Mouse (Mus musculus) frontal cortex, postnatal 14 days (tissue): Measurements from ENCODE around the gene Wap.

ENCODE experiments used
- DNase-seq, 2 experiments: peaks; one replicate each; pipeline ENCODE4 v3.0.0; 2022; ENCODE audit warnings: low spot score in 2 of 2

Wap gene

DNA sequence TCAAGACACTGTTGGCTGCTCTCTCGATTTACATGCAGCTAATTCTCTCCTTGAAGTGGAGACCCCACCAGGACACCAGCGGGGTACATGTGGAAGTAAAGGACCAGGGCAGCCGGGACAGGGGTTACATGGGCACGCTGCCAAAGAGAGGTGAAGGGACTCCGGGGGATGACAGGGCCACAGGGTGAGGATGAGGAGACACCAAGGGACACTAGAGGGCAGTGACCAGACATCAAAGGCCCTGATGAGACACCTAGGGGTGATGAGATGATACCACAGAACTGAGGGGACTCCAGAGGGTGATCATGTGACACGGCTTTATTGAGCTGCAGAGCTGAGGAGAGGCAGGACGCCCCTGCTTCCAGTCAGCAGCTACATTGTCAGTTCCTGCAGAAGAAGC lies 40.9 kb downstream of the Wap start:
- DNase-seq = no peak

DNA sequence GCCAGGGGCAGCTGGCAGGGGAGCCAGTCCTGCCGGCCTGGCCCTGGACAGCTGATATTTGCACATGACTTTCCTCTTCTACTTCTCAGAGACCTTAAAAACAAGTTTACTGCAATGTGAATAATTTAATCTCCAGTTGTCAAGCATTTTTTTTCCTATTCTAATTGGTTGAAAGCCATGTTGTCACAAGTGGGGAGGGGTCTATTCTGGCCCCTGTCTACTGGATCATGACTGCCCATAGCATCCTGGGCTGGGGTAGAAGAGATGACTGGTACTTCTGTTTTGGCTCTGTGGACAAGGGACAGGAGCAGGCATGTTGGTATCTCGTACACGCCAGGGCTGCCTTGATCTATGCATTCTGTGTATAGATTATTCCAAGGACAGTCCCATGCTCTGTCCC lies 41.8 kb downstream of the Wap start:
- DNase-seq = no peak

DNA sequence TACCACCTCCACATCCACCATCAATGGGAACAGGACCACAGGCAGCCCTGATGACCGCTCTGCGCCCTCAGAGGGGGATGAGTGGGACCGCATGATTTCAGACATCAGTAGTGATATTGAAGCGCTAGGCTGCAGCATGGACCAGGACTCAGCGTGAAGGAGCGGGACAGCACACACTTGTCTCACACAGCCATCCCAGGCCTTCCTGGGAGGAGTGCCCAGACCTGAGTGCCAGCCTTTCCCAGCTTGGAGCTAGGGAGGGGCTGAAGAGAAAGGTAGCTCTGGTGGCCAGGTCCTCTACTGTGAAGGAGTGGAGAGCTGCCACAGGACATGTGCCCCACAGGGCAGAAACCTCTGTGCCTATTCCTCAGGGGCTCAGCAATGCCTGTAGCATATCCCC lies 42.2 kb downstream of the Wap start:
- DNase-seq = no peak

DNA sequence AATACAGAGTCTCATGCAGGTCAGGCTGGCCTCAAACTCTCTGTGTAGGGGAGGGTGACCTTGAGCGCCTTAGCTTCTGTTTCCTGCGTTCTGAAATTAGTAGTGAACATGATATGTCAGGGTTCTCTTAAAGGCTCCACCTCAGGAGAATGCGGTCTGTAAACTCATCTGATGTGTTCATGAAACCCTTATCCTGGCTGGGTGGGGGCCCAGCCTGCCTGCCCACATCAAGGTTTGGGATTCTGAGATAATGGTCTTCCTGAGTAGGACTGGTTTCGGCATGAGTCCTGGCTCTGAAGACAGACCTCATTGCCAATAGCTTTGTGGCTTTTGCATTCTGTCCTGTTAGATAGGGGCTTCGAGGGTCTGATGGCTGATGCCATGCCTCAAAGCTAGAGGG lies 43.1 kb downstream of the Wap start:
- no peak for DNase-seq

DNA sequence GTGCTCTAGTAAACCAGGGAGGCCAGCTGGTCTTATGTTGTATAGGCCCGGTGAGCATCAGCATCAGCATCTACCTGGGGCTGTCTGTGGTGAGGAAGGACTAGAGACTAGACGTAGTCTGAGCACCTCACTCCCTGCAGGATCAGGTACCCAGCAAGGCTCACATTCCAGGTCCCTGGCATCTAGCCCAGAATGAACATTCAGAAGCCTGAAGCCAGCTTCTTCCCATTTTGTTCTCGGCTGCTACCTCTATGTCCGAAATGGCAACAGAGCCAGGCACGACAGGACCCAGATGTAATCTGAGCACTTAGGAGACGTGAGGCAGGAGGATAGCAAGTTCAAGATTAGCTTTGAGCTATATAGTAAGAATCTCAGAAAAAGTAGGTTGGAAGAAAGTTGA lies 43.6 kb downstream of the Wap start:
- no peak for DNase-seq

DNA sequence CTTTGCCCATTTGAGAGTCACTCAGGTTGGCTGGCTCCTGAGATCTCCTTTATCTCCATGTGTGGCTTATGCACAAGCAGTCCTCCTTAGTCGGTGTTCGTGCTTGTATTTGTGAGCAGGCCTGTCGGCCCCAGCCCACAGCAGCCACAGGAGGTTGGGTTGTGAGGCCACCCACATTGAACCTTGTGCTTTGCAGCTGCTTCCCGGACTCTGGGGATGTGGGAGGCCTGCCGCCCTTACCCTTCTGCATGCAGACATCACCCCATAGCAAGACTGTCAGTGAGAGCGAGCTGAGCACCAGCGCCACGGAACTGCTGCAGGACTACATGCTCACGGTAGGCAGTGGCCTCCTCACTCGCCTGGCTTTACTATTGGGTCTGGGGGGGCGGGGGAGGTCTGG lies 45.0 kb downstream of the Wap start:
- no peak for DNase-seq

DNA sequence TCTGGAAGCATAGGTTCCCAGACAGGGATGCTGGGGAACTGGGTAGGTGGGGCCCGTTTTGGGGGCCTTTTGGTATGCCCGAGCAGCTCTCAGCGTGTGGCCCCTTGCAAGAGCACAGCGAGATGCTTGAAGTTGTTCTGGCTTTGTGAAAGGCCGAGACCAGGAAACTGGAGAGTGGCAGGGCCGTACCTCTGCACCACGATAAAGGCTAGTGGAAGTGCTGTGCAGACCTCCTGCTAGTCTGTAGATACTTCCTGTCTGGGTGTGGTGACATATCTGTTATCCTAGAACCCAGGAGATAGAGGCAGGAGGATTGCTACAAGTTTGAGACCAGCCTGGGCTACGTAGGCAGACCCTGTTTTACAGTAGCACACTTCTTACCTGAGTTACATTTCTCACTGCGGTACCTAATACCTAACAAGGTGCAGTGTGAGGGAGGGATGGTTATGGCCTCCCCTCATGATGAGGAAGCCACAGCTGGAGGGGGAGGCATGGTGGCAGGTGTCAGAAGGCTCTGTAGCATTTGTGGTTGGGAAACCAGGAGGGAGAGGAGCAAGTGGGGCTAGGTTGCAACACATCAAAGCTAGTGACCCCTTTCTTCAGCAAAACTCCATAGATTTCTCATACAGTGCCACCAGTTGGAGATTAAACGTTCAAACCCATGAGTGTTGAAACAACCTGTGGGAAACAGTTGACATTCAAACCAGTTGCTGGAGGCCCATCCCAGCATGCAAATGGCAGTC lies 47.3 kb downstream of the Wap start:
- DNase-seq = no peak

DNA sequence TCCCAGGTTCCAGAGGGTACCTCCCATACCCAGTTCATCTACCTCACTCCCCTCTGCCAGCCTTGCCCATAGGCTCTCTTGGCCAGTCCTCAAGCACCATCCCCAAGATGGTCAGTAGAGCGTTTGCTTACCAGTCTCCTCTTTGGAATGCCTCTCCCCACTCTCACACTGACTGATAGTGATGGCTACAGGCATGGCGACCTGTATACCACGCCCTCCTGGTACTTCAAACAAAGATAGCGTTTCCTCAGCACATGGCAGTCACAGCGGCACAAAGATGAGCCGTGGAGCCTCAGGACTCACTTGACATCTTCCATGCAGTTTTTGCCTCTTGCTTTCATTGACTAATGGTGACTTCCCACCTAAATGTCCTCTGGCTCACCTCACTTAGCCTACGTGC lies 48.6 kb downstream of the Wap start:
- DNase-seq = no peak

DNA sequence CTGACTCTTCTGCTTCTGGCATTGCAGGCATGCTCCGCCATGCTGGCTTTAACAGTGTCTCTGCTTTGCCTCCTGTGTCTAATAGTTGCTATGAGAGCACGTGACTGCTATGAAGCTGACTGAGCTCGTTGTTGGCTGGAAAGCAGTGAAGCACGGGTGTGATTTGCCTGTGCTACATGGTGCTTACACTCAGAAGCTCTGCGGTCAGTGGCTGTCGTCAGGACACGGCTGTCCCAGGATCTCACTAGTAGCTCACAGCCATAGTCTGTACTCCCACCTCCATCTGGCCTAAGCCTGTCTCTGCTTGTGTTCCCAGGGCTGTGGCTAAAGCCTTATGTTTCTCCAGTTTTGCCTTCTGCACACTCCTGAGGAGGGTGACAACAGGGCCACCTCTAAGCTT lies 50.1 kb downstream of the Wap start:
- no peak for DNase-seq

DNA sequence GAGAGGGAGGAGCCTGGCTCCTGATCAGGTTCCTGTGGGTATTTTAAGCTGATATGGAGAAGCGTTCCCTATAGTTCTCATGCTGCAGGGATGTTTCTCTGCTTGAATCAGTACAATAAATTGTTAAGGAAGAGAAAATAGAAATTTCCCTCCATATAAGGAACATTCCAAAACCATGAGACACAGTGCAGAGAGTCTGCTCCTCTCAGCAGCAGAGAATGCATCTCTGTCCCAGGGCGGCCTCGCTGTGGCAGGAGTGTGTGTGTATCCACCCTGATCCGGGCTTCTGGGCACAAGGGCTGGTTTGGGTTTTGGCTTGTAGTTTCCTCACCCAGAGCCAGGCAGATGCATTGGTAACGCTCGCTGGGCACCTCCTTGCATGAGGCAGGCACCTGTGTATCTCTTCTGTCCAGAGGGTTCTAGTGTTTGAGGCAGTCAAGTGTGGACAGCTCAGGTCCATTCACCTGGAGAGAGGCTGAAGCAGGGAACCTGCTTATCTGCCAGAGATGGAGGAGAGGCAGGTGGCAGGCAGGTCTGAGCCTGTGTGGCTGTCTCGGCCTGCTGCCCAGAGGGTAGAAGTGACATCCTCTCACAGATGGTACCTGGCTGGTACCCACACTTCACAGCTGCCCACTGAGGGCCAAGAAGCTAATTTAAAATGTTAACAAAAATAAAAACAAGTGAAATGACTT lies 51.0 kb downstream of the Wap start:
- DNase-seq = no peak

DNA sequence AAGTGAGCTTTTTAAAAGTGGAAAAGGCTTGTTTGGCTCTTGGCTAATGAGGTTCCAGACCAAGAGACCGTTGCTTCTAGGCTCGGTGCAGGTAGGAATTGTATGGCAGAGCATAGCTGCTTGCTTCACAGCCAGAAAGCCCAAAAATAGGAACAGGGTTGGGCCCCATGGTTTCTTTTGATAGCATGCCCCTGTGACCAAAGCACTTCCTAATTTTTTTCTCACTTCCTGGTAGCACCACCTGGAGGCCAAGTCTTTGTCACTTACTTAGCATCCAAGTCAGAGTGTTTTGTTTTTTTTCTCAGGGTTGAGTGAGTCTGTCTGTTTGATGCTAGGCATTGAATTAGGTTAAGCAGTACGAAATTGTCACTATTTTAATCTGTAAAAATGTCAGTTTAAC lies 51.8 kb downstream of the Wap start:
- DNase-seq = no peak

DNA sequence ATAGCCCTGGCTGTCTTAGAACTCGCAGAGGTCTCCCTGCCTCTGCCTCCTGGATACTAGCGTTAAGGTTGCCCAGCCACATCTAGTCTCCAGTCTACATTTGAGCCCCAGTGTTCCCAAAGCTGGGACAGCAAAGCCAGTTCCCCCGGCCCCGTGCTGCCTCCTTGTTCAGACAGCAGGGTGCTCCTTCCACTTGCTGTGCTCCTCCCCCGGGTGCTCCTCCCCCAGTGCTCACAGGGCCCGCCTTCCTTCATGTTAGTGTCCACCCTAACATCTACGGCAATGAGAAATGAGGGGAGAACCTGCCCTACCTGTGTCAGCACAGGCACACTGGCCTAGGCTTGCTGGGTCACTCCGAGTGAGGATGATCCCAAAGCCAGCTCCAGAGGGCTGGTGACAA lies 52.7 kb downstream of the Wap start:
- no peak for DNase-seq
